Mouse (Mus musculus): ENCODE data around the gene Mtmr11. TPM values are rescaled to one million over a fixed set of nuclear protein-coding genes. Genes with fewer than 3 reads are reported as not detected.
"Not testable (repeated sequence)": the region's sequence is repeated elsewhere in the genome, so short reads cannot be mapped to it uniquely, and the experiment has no call there.

The Mtmr11 gene
- polyA plus RNA-seq, 1 experiment, result 64.6 TPM

GRCm38 (mm10) chr3:96171583-96172196 is 9.9 kb downstream of the Mtmr11 start:
- WGBS, result 8% methylated on average over 18 of the region's 18 CpGs
- peak overlapping the region; percentile 99 for H3K27ac ChIP-seq (ENCODE audit: insufficient read depth, low read depth, low read length)
- TF ChIP-seq POLR2A (IDR thresholded peaks at IDR 0.05; ENCODE audit: low read depth, low read length), result no peak
- no peak for TF ChIP-seq CTCF (IDR thresholded peaks at IDR 0.05; ENCODE audit: extremely low read depth, insufficient read length, insufficient replicate concordance, low read depth, low read length)
- H3K36me3 ChIP-seq (ENCODE audit: control insufficient read depth, insufficient read depth, low read length), result peaks cover 38% of the 10 kb centered on the region
- peak overlapping the region; percentile 98 for H3K4me3 ChIP-seq (ENCODE audit: low read depth, low read length)
- peaks cover 10% of the 10 kb centered on the region; the same call in 1 of the 2 replicates for H3K4me1 ChIP-seq (ENCODE audit: control insufficient read depth, insufficient read depth, insufficient read length, low read length)
- no peaks in the 10 kb centered on the region for H3K27me3 ChIP-seq (ENCODE audit: control insufficient read depth, insufficient read depth, low read length)

- Histone ChIP-seq H3K4me1 (ENCODE audit: control insufficient read depth, insufficient read depth, insufficient read length, low read length) (peaks cover 10% of the 10 kb centered on the region; the same call in 1 of the 2 replicates), H3K4me3 (ENCODE audit: low read depth, low read length) (peak within 1 kb of the TSS; percentile 98), H3K27me3 (ENCODE audit: control insufficient read depth, insufficient read depth, low read length) (no peaks in the 10 kb centered on the region), H3K27ac (ENCODE audit: insufficient read depth, low read depth, low read length) (peak within 1 kb of the TSS; percentile 99), H3K36me3 (ENCODE audit: control insufficient read depth, insufficient read depth, low read length) (peaks cover 41% of the 10 kb centered on the region)
- WGBS, result under 1% methylated on average over 58 of the region's 58 CpGs
- TF ChIP-seq CTCF (IDR thresholded peaks at IDR 0.05; ENCODE audit: extremely low read depth, insufficient read length, insufficient replicate concordance, low read depth, low read length) (no peak), POLR2A (IDR thresholded peaks at IDR 0.05; ENCODE audit: low read depth, low read length) (peak; percentile 97)
These were observed 10.7 kb downstream of the Mtmr11 start, which contains the start of gene Sf3b4 for GRCm38 (mm10) chr3:96172197-96173178. Sf3b4 (plus strand) TSS chr3:96172332.

- H3K4me3 ChIP-seq (ENCODE audit: low read depth, low read length), result peak overlapping the region; percentile 98
- H3K27me3 ChIP-seq (ENCODE audit: control insufficient read depth, insufficient read depth, low read length), result no peaks in the 10 kb centered on the region
- H3K27ac ChIP-seq (ENCODE audit: insufficient read depth, low read depth, low read length), result no peak overlapping the region
- H3K4me1 ChIP-seq (ENCODE audit: control insufficient read depth, insufficient read depth, insufficient read length, low read length), result peaks cover 10% of the 10 kb centered on the region; the same call in 1 of the 2 replicates
- H3K36me3 ChIP-seq (ENCODE audit: control insufficient read depth, insufficient read depth, low read length), result peaks cover 47% of the 10 kb centered on the region
- 29% methylated on average over 7 of the region's 7 CpGs for WGBS
- TF ChIP-seq CTCF (IDR thresholded peaks at IDR 0.05; ENCODE audit: extremely low read depth, insufficient read length, insufficient replicate concordance, low read depth, low read length) (no peak), POLR2A (IDR thresholded peaks at IDR 0.05; ENCODE audit: low read depth, low read length) (no peak)
These were observed 11.4 kb downstream of the Mtmr11 start for GRCm38 (mm10) chr3:96173185-96173584.

DNA sequence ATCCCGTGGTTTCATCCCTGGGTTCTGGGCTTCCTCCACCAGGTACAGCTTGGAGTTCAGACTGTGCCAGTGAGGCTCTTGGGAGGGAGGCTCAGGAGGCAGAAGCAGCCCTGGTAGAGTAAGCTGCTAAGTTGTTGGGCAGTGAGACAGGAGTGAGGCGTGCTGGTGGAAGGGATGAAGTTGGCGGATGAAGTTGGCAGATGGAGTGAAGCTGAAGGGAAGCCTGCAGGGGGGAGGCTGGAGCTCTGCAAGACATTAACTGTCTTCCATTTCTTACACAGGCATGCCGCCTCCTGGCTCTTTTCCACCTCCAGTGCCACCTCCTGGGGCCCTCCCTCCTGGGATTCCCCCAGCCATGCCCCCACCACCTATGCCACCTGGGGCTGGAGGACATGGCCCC is 12.2 kb downstream of the Mtmr11 start:
- not testable (repeated sequence) for H3K27ac ChIP-seq (ENCODE audit: insufficient read depth, low read depth, low read length); H3K27me3 ChIP-seq (ENCODE audit: control insufficient read depth, insufficient read depth, low read length); H3K4me3 ChIP-seq (ENCODE audit: low read depth, low read length)
- H3K4me1 ChIP-seq (ENCODE audit: control insufficient read depth, insufficient read depth, insufficient read length, low read length), result peaks cover 10% of the 10 kb centered on the region; the same call in 1 of the 2 replicates
- 88% methylated on average over 4 of the region's 4 CpGs for WGBS
- H3K36me3 ChIP-seq (ENCODE audit: control insufficient read depth, insufficient read depth, low read length), result peaks cover 43% of the 10 kb centered on the region

- H3K27me3 ChIP-seq (ENCODE audit: control insufficient read depth, insufficient read depth, low read length), result no peaks in the 10 kb centered on the region
- TF ChIP-seq POLR2A (IDR thresholded peaks at IDR 0.05; ENCODE audit: low read depth, low read length) (no peak), CTCF (IDR thresholded peaks at IDR 0.05; ENCODE audit: extremely low read depth, insufficient read length, insufficient replicate concordance, low read depth, low read length) (no peak)
- H3K27ac ChIP-seq (ENCODE audit: insufficient read depth, low read depth, low read length), result no peak overlapping the region
- peaks cover 10% of the 10 kb centered on the region; the same call in 1 of the 2 replicates for H3K4me1 ChIP-seq (ENCODE audit: control insufficient read depth, insufficient read depth, insufficient read length, low read length)
- no peak overlapping the region for H3K4me3 ChIP-seq (ENCODE audit: low read depth, low read length)
- peaks cover 33% of the 10 kb centered on the region for H3K36me3 ChIP-seq (ENCODE audit: control insufficient read depth, insufficient read depth, low read length)
- 89% methylated on average over 6 of the region's 6 CpGs for WGBS
These were observed 13.4 kb downstream of the Mtmr11 start for GRCm38 (mm10) chr3:96175251-96175650.

- H3K4me3 ChIP-seq (ENCODE audit: low read depth, low read length), result no peak overlapping the region
These were observed 16.6 kb downstream of the Mtmr11 start for GRCm38 (mm10) chr3:96178427-96178826.

GRCm38 (mm10) chr3:96178902-96179301 is 17.1 kb downstream of the Mtmr11 start:
- Histone ChIP-seq H3K27me3 (ENCODE audit: control insufficient read depth, insufficient read depth, low read length) (peaks cover 3% of the 10 kb centered on the region), H3K36me3 (ENCODE audit: control insufficient read depth, insufficient read depth, low read length) (peaks cover 29% of the 10 kb centered on the region), H3K4me1 (ENCODE audit: control insufficient read depth, insufficient read depth, insufficient read length, low read length) (0 out of 2 replicates have a peak, but pooled peaks cover 3% of the 10 kb centered on the region), H3K27ac (ENCODE audit: insufficient read depth, low read depth, low read length) (no peak overlapping the region), H3K4me3 (ENCODE audit: low read depth, low read length) (no peak overlapping the region)
- WGBS, result 56% methylated on average over 2 of the region's 2 CpGs
- TF ChIP-seq CTCF (IDR thresholded peaks at IDR 0.05; ENCODE audit: extremely low read depth, insufficient read length, insufficient replicate concordance, low read depth, low read length), result no peak
- TF ChIP-seq POLR2A (IDR thresholded peaks at IDR 0.05; ENCODE audit: low read depth, low read length), result no peak

More at GRCm38 (mm10) chr3:96178427-96178826, 16.6 kb downstream of the Mtmr11 start:
- H3K27me3 ChIP-seq (ENCODE audit: control insufficient read depth, insufficient read depth, low read length), result peaks cover 3% of the 10 kb centered on the region
- no peak overlapping the region for H3K27ac ChIP-seq (ENCODE audit: insufficient read depth, low read depth, low read length)
- WGBS, result 89% methylated on average over 4 of the region's 4 CpGs
- TF ChIP-seq POLR2A (IDR thresholded peaks at IDR 0.05; ENCODE audit: low read depth, low read length) (no peak), CTCF (IDR thresholded peaks at IDR 0.05; ENCODE audit: extremely low read depth, insufficient read length, insufficient replicate concordance, low read depth, low read length) (no peak)
- peaks cover 29% of the 10 kb centered on the region for H3K36me3 ChIP-seq (ENCODE audit: control insufficient read depth, insufficient read depth, low read length)
- 0 out of 2 replicates have a peak, but pooled peaks cover 4% of the 10 kb centered on the region for H3K4me1 ChIP-seq (ENCODE audit: control insufficient read depth, insufficient read depth, insufficient read length, low read length)

All from small intestine, adult 2 months (tissue).